Mouse (Mus musculus) megakaryocyte, embryonic 14.5 days (primary cell): ENCODE results near the gene Fam19a5. TPM values are rescaled to one million over a fixed set of nuclear protein-coding genes. Genes with fewer than 3 reads are reported as not detected.

ENCODE experiments used
- H3K27me3 ChIP-seq: replicated peaks from 2 replicates; pipeline ENCODE3; 2012; ENCODE audit warnings: inconsistent platforms
- H3K36me3 ChIP-seq: replicated peaks from 2 replicates; pipeline ENCODE3; 2012; ENCODE audit warnings: low read length, inconsistent platforms, mixed read lengths
- H3K4me1 ChIP-seq: 2 replicates; pipeline ENCODE4 v1.6.1; 2012; ENCODE audit warnings: inconsistent platforms
- H3K4me3 ChIP-seq: replicated peaks from 2 replicates; pipeline ENCODE3; 2012; ENCODE audit warnings: moderate library complexity, mild to moderate bottlenecking, inconsistent platforms
- H3K9me3 ChIP-seq: 2 replicates; pipeline ENCODE4 v1.6.1; 2012; ENCODE audit warnings: inconsistent platforms
- FLI1 ChIP-seq: IDR thresholded peaks from 2 replicates; pipeline ENCODE4 v1.6.1; 2012; ENCODE audit warnings: low read length, inconsistent platforms, mixed read lengths
- GATA1 ChIP-seq: IDR thresholded peaks from 3 replicates; pipeline ENCODE4 v1.6.1; 2012; ENCODE audit warnings: mixed read lengths, low read length, inconsistent platforms, borderline replicate concordance
- polyA plus RNA-seq: library from polyadenylated mRNA; stranded (reverse); fragments of >175 nt; gene quantifications from 2 replicates; pipeline ENCODE4 v1.2.3, GENCODE M21; 2012; ENCODE audit warnings: low replicate concordance; ENCODE audit not compliant: insufficient read depth

The Fam19a5 gene
- 0.08 TPM in 1 of 2 replicates, not detected in the other for polyA plus RNA-seq

- Histone ChIP-seq H3K9me3 (no peaks in the 10 kb centered on the region; the same call in 1 of the 2 replicates), H3K4me3 (no peak within 1 kb of the TSS), H3K36me3 (no peaks in the 10 kb centered on the region), H3K4me1 (no peaks in the 10 kb centered on the region), H3K27me3 (peaks cover 40% of the 10 kb centered on the region)
- no peak for TF ChIP-seq GATA1
- no peak for TF ChIP-seq FLI1
Measured at GRCm38 (mm10) chr15:87543599-87544338, at the start of gene Fam19a5. Fam19a5 (plus strand) TSS chr15:87544299.

DNA sequence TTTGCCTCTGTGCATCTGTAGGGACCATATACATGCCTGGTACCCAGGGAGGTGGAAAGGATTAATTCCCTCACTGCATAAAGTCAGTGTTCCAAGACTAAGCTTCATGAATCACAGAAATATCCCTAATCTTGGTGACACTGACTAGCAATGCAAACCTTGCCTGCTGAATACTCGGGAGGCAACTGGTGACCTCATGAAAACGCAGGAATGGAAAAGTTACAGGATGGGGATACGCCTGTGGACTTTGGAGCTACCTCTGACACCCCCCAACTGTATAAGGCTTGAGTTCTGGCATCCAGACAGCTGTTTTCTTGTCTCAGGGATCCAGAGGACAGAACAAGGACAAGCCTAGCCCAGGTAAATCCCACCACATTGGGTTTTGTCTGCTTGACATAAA is 42.4 kb upstream of the Fam19a5 start:
- H3K9me3 ChIP-seq = peaks cover 84% of the 10 kb centered on the region
- TF ChIP-seq GATA1 (no peak), FLI1 (no peak)
- H3K4me3 ChIP-seq = no peak overlapping the region
- no peaks in the 10 kb centered on the region for H3K4me1 ChIP-seq
- H3K36me3 ChIP-seq = no peaks in the 10 kb centered on the region
- H3K27me3 ChIP-seq = no peaks in the 10 kb centered on the region

GRCm38 (mm10) chr15:87507349-87507748 is 36.8 kb upstream of the Fam19a5 start:
- Histone ChIP-seq H3K36me3 (no peaks in the 10 kb centered on the region), H3K9me3 (peaks cover 93% of the 10 kb centered on the region), H3K4me3 (no peak overlapping the region), H3K27me3 (no peaks in the 10 kb centered on the region), H3K4me1 (no peaks in the 10 kb centered on the region)
- TF ChIP-seq GATA1 (no peak), FLI1 (no peak)

DNA sequence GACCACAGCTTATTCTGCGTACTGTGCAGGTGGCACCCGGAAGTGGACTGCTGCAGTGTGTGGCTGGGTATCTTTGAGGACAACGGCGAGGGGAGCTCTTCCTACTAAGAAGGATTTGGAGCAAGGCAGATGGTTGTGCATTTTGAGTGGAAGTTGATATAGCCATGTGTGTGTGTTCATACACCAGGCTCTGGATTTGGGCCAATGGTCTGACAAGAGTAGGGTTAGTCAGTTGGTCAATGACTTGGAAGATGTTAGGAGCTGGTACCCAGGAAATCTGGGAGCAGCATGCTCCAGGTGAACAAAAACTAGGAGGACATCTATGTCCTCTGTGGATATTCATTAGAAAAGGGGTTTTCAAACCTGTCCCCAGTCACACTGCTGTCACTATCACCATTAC is 33.2 kb upstream of the Fam19a5 start:
- H3K36me3 ChIP-seq = no peaks in the 10 kb centered on the region
- H3K27me3 ChIP-seq = no peaks in the 10 kb centered on the region
- no peaks in the 10 kb centered on the region for H3K4me1 ChIP-seq
- TF ChIP-seq FLI1 (no peak), GATA1 (no peak)
- H3K9me3 ChIP-seq = peaks cover 72% of the 10 kb centered on the region
- H3K4me3 ChIP-seq = no peak overlapping the region

GRCm38 (mm10) chr15:87518161-87518560 is 25.9 kb upstream of the Fam19a5 start:
- Histone ChIP-seq H3K36me3 (no peaks in the 10 kb centered on the region), H3K9me3 (peaks cover 17% of the 10 kb centered on the region), H3K4me1 (no peaks in the 10 kb centered on the region), H3K27me3 (no peaks in the 10 kb centered on the region), H3K4me3 (no peak overlapping the region)
- no peak for TF ChIP-seq FLI1
- TF ChIP-seq GATA1 = no peak

DNA sequence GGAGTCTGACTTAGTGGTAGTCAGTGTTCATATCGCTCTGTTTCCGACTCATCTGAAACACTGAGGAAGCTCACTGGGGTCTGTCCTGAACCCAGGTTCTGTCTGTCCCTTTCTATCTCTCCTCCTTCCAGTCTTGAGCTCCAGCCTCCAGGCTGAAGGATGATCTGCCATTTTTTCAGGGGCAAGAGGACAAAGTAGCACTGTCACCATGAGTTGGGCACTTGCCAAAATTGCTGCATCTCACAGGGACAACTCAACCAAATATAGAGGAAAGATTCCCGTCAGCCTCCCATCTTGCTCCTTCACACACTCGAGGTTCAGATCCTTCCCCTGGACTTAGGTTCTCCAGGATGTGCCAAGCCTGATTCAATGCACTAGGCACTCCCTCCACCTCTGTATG is 14.8 kb upstream of the Fam19a5 start:
- no peaks in the 10 kb centered on the region for H3K27me3 ChIP-seq
- H3K36me3 ChIP-seq = no peaks in the 10 kb centered on the region
- no peaks in the 10 kb centered on the region for H3K4me1 ChIP-seq
- peaks cover 52% of the 10 kb centered on the region for H3K9me3 ChIP-seq
- no peak overlapping the region for H3K4me3 ChIP-seq
- TF ChIP-seq FLI1 (no peak), GATA1 (no peak)

DNA sequence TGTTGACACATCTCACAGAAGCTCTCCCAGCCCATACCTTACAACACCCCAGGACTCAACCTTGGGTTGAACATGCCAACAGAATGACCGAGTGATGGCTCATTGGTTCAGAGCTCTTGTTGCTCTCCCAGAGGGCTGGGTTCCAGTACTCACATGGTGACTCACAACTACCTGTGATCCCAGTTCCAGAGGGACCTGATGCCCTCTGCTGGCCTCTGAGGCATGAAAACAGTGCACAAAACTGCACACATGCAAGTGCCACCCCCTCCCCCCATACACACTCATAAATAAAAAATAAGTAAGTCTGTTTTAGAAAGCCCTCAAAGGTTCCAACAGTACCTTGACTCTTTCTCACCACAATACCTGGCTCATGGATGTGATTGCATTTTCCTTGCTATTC is 2.4 kb upstream of the Fam19a5 start:
- Histone ChIP-seq H3K4me3 (no peak overlapping the region), H3K27me3 (peaks cover 39% of the 10 kb centered on the region), H3K4me1 (no peaks in the 10 kb centered on the region), H3K36me3 (no peaks in the 10 kb centered on the region), H3K9me3 (peaks cover 7% of the 10 kb centered on the region)
- TF ChIP-seq FLI1 (no peak), GATA1 (no peak)

DNA sequence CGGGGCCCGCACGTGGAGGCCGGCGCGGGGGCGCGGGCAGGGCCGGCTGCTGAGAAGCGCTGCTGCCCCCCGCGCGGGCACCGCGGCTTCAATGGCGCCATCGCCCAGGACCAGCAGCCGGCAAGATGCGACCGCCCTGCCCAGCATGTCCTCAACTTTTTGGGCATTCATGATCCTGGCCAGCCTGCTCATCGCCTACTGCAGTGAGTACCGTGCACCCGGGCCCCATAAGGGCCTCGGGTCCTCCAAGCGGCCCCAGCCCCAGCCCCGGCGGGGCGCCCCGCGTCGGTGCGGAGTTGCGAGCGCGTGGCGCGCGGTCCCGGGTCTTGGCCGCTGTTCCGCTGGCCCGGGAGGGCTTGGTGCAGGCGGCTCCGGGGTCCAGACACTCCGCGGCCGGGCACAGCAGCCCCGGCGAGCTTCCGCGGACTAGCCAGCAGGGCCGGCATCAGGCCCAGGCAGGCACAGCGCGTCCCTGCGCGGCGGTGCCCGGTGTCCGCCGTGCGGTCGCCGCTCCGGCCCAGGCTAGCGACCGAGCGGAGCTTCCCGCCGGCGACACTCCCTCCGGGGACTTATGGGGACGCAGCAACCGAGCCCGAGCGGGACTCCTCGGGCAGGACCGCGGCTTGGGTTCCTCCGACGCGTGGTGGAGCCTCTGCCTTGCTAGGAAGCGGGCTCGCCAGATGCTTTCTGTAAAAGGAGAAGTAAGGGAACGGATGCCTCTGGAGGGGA is 466 bp downstream of the Fam19a5 start:
- TF ChIP-seq FLI1 (no peak), GATA1 (no peak)
- Histone ChIP-seq H3K27me3 (peaks cover 40% of the 10 kb centered on the region), H3K4me1 (no peaks in the 10 kb centered on the region), H3K4me3 (no peak overlapping the region), H3K9me3 (no peaks in the 10 kb centered on the region; the same call in 1 of the 2 replicates), H3K36me3 (no peaks in the 10 kb centered on the region)

GRCm38 (mm10) chr15:87545130-87545642 is 1.1 kb downstream of the Fam19a5 start:
- H3K4me1 ChIP-seq = no peaks in the 10 kb centered on the region
- no peak overlapping the region for H3K4me3 ChIP-seq
- no peaks in the 10 kb centered on the region for H3K36me3 ChIP-seq
- TF ChIP-seq GATA1 (no peak), FLI1 (no peak)
- peaks cover 40% of the 10 kb centered on the region for H3K27me3 ChIP-seq
- H3K9me3 ChIP-seq = no peaks in the 10 kb centered on the region; the same call in 1 of the 2 replicates
